Mouse (Mus musculus): ENCODE measurements around the gene Mthfd1l.

Gene Mthfd1l

DNA sequence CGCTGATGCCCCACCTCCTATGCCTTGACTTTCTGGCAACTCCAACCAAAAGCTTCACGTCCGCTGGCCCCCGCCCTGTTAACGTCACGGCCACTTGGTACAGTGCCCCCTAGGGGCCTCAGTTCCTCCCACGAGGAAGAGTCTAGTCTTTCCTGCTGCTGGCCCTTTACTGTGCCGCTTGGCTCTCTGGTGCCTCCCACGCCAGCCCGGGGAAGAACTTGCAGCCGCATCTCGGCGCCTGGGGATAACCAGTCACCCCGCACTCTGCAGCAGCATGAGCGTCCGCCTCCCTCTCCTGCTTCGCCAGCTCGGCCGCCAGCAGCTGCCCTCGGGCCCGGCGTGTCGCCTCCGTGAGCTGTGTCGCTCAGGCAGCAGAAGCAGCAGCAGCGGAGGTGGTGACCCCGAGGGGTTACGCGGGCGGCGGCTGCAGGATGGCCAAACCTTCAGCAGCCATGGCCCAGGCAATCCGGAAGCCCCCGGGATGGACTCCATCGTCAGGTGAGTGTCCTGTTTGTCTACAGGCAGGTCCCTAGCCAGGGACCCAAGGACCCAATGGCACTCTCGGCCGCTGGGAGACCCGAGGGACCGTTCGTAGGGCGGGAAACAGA is at the start of gene Mthfd1l:
TSS of gene Mthfd1l (plus strand) at position 138 of the 608 bp plus-strand sequence.
- DNase-seq, result peak; percentile 93

DNA sequence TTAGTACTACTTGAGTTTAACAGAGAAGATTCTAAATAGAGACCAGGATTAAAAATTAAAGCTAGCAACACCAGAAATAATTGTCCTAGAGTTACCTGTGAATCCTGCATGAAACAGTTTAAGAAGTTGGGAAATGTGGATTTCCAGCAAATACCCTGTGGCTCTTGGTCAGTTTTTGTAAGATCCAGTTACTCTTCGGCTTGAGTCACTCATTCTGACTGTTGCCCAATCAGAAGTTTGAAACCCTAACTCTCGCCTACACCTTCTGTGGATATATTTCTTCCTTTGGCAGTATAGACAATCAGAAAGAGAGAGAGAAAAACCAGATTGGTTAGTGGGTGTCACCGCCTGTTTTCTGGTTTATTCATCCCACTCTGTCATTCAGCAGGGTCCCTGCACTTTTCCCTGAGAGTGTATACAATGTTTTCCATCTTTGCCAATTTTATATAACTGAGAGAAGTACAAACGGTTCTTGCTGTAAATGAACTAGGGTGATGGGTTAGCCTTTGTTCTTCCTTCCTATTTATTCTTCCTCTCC is 44.8 kb upstream of the Mthfd1l start:
- DNase-seq, result no peak

DNA sequence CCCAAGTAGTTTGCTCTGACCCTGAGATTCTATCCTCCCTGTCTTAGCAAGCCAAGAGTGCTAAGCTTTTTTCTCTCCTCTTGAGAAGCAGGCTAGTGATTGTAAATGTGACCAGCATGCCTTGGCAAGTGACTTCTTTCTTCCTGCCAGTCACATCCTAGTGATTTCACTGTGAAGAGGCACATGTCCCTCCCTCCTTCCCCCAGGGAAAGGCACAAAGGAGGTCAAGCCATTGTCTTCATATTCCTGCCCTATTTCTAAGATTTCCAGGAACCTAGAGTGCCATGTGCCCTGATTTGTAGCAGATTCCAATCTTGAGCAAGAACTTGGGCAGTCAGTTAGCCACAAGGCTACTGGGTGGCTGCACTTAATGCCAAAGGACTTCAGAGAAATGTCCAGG is 41.1 kb upstream of the Mthfd1l start:
- no peak for DNase-seq

DNA sequence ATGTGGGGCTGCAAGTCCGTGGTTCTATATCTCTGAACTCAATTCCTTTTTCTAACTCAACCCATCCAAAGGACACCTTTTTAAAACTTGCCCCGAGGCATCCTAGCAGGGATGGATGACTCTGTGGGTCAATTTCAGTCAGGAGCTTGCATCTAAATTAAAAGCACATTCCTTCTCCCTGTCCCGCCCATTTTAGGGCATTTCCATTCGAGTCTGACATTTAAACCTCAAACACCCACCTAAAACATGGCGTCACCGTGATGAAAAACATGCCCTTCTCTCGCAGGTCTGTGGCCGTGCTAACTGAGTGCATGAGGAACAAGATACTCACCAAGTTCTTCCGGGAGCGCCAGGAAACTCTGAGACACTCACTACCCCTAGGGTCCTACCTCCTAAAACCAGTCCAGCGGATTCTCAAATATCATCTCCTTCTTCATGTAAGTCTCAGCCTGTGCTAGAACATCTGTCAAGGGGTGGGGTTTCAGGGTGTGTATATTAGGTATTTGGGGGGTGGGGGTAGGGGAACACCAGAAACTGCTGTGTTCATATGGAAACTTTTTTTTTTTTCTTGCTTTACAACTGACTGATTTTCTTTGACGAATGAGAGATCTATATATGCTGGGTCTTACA is 39.5 kb upstream of the Mthfd1l start:
- DNase-seq, result no peak

DNA sequence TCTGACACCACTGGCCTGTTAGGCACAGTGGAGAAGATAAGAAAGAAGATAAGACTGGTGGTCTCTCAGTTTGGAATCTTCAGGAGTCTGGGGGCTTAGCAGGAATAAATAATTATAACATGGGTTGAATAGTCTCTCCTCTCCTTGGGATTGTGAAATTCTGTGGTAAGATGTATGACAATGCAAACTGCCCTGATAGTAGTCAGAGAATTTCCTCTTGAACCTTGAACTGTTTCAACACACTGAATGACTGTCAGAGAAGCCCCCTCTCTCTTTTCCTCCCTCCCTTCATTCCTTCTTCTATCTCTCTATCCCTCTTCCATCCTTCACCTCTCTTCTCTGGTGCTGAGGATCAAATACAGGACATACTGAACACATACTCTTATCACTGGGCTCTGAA is 36.1 kb upstream of the Mthfd1l start:
- DNase-seq, result no peak

DNA sequence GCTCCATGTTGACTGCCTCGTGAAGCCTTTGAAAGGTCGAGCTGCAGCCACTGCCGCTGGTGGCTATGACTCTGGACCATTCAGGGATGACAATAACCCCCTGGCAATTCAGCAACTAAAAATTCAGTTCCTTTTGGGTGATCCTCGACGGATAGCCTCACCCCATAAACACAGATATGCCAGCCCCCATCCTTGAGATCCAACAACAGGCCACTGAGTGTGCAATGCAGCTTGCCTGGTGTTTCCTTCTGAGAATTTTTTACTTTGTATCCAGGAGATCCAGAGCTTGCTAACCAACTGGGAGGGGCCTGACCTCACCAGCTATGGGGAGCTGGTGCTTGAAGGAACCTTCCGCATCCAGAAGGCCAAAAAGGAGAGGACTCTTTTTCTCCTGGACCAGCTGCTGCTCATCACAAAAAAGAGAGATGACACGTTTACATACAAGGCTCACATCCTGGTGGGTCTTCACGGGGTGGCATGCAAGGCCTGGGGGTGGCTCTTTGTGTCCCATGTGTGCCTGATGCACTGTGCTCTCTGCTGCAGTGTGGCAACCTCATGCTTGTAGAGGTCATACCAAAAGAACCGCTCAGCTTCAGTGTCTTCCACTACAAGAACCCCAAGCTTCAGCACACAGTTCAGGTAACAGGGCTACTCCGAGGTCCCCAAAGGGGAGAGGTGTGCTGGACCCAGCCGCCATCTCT is 32.9 kb upstream of the Mthfd1l start:
- DNase-seq, result no peak

DNA sequence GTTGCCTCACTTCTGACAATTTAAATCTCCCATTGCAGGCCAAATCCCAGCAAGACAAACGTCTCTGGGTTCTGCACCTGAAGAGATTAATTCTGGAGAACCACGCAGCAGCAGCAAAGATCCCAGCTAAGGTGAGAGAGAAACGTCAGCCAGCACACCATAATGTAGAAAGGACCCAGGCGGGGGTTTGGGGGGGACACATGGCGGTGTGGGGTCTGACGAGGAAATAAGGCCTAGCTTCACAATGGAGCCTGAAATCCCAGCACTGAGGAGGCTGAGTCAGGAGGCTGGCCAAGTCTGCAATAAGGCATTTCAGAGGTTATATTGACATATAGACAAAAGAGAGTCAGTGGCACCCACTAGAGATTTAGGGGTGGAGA is 32.3 kb upstream of the Mthfd1l start:
- DNase-seq, result no peak

DNA sequence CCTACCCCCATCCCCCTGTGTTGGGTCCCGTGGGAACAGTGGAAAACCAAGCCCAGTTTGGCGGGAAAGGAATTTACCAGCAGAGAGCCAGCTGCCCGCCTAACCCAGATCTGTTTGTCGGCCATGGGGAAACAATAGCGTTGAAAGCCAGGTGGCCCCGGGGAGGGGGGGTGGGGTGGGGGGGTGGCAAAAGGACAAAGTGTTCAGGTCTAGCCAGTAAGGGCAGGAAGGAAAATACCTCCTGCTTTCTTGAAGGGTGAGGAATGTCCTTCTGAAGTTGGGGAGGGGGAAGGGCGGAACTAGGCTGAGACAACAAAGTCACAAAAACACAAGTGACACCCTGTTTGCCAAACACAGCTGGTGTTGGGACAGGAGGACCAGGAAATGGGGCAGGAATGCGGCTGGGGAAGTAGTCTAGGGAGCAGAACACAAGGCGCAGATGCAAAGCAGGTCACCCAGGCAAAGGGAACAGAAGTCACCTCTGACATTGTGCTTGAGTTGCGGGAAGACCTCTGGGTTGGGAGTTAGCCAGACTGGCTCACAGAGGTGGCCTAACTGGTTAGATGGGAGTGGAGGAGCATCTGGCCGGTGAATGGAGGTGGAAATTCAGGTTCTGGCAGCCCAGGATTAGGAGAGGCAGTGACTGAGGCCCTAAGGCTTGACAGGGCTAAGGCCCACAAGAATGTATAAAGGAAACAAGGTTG is 31.7 kb upstream of the Mthfd1l start:
- peak; percentile 77 for DNase-seq

DNA sequence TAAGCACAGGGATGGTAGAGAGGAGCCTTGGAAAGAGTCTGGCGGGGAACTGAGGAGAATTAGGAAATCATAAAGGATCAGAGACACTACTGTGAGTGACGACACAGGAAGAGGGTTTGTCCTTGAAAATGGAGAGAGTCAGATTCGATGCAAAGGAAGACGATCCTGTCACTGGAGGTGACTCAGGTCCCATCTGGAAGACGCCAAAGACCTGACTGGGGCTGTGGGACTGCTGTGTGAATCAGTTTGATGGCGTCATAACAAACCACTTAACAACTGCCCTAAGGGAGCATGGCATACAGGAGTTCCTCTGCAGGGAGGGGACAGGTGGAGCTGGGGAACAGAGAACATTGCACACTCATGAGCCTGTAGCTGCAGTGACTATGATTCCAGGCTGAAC is 30.6 kb upstream of the Mthfd1l start:
- no peak for DNase-seq

DNA sequence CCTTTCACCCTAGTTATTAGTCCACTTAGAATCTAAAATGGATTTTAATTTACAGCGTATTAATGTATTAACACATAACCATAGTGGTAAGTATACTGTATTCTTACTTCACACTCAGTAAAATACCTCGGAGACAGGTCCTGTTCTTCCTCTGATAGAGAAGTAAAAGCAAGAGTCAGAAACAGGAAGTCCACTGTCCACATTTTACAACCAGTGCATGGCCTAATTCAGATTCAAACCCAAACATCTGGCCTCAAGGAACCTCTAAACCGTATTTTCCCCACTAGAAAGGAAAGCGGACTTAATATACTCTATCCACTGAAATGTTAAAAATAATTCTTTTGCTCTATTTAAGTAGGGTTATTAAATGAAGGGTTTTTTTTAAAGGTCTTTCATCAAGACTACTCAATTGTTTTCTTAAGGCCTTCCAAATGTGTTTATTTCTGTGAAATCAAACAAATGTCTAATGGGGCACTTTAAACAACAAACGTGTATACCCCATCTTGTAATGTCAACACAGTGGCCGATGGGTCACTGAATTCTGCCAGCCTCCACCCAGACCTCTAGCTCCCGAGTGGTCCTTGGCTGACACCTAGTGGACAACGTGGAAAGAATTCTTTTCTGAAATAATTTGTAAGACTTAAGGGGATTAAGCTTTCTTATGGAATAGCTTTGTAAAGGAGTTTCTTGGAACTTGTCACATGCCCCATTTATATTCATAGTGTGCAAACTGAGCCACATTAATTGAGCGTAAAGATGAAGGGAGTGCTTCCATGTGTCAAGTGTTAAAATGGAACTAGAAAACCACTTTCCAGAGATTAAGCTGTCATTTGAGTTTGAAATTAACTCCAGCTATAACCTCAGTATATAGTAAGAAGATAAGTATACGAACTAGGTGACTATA is 29.2 kb upstream of the Mthfd1l start:
- peak; percentile 74 for DNase-seq

DNA sequence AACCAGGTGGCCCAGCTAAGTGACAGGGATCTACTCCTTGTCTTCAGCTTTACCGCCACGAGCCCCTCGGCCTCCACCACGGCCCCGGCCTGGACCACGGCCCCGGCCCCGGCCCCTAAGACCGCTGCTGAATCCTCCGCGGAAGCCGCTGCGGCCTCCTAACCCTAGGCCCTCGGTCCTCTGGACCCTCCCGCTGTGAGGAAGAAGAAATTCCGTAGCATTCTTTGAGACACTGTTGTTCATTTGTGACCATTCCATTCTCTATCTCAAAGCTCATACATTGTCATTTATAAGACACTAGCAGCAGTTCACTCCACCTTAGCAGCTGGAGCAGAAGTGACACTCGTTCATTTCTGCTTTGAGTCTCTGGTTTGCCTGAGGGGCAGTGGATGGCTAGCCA is 26.0 kb upstream of the Mthfd1l start:
- DNase-seq, result no peak

DNA sequence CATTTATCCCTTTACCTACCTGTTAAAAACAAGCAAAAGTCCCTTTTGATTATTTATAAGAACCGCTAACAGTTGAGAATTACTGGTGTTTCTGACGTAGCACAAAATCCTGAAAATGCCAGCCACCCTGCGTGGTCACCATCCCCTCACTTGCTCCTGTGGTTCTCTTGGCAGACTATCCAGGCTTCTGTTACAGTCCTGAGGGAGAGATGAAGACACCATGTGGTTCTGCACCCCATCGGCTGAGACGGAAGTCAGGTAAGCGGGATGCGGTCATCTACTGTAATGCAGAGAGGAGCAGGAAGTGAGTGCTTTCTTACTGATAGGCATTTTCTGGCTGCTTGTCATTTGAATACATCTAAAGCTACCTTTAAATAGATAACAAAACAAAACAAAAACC is 25.6 kb upstream of the Mthfd1l start:
- DNase-seq, result no peak

DNA sequence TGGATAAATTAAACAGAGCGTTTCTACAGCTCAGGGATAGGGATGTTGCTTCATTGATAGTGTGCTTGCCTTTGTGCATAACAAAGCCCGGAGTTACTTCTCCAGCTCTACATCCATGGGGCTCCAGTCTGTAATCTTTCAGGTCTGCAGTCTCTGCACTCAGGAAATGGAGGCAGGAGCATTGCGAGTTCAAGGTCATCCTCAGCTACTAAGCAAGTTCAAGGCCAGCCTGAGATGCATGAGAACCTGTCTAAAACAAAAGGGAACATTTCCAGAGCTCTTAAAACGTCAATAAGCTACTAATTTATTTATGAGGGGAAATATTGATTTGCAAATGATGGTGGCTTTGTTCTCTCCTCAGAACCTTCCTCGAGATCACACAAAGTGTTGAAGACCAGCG is 23.6 kb upstream of the Mthfd1l start:
- DNase-seq, result no peak

DNA sequence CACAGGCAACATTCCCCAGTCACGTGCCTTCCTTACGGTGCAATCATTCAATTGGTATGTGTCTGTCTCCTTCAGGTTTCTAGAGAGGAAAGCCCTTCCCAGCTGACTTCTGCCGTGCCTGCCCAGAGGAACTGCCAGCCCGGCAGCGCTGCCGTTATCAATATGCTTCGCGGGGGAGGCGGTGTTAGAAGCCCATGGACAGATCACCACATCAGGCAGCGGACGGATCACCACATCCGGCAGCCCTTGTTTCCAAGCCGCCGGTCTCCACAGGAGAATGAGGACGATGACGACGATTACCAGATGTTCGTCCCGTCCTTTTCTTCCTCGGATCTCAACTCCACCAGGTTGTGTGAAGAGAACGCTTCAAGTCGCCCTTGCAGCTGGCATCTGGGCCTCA is 16.4 kb upstream of the Mthfd1l start:
- no peak for DNase-seq

DNA sequence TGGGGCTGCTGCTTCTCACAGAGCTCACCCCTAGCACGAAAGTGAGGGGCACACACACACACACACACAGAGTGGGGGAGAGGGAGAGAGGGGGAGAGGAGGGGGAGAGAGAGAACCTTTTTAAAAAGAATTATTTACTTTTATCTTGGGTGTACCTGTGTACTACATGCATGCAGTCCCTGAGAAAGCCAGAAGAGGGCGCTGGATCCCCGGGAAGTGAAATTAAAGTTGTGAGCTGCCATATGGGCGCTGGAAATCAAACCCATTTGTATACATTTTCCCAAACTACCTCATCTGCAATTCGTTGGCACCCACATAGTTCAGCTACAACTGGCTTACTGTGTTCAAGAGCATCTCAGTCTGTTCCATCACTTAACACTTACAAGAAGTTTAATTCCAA is 14.3 kb upstream of the Mthfd1l start:
- no peak for DNase-seq

DNA sequence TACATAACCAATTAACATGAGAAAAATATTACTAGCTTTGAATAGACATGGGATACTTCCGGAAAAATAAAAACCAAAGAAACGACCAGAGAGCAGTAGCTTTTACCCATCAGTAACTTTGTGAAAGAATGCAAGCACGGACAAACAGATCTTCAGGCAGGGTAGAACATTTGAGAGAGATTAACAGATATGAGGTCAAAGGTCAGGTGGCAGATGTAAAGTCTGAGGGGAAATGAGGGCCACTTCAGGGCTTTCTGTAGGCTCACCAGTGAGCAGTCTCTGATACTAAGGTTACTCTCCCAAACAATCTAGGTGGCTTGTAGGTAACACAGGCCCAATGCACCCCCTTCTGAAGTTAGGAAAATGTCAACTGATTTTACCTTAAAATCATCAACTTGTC is 3.9 kb upstream of the Mthfd1l start:
- no peak for DNase-seq

DNA sequence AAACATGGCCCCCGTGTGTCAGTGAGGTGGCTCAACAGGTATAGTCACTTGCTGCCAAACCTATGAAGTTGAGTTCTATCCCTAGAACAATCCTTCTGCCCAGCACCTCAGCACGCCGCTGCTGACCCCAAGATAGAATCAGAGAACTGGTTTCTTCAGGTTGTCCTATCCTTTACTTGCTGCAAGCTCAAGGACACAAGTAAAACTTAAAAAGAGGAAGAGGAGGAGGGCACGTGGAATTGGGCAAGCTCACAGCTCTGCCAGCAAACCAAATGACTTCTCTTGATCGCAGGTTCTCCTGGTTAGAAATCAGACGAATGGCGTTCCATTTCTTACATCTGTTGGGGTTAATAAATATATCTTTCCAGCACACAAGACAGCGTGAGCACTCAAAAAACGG is 681 bp upstream of the Mthfd1l start:
- DNase-seq, result no peak

DNA sequence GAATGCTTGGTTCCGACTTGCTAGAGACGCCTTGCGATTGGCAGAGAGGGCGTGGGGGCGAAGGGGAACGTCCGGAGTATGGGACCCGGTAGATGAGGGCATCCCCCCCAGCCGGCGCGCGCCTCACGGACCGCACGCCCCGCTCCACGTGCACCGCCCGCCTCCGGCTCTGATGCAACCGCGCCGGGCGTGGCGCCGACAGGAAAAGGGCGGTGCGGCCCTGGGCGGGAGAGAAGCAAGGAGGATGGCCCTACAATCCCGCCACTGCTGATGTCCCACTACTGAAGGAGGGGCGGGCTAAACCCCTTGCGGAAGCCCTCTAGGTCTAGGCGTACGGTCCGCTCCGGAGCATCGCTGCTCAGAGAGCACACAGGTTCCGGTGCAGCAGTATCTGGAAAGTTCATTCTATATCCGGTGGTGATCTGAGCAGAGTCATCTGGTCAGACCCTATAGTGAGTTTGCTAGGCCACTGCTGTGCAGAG is 712 bp downstream of the Mthfd1l start:
- peak; percentile 92 for DNase-seq

DNA sequence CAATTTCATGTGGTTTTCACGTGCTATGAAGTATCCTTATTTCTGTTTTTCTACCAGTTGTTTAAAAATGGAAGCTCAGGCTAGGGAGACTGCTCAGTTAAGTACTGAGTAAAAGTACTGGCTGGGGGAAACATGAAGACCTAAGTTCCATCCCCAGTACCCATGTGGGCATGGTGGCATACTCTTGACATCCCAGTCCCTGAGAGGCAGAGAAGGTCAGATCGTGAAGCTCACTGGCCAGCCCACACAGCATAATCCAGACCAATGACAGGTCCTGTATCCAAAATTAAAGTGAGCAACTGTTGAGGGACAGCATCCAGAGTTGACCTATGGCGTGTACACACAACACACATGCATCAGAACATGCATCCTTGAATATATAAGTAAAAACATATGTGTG is 1.5 kb downstream of the Mthfd1l start:
- DNase-seq, result no peak

DNA sequence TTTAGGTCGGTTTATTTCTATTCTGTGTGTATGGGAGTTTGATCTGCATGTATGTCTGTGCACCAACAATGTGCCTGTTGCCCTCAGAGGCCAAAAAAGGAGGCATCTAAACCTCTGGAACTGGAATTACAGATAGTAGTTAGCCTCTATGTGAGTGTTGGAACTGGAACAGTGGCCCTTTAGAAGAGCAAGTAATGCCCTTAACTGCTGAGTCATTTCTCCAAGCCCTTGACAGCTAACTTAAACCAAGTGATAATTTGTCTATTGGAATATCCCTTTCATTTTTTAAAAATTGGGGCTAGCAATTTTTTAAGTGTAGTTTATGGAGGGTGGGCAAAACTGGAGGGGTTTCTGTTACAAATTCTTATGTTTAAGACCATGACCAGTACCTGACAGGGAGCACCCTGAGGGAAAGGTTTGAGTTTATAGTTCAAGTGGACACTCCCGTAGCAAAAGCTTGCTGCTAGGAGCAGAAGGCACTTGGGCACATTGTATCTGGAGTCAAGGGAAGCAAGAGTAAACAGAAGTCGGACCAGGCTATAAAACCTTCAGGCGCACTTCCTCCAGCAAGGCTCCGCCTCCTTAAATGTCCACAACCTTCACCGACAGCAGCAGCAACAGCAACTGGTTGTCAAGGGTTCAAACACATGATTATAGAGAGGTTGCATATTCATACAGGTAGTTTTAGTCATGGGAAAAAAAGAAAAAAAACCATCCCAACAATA is 3.1 kb downstream of the Mthfd1l start:
- peak; percentile 26 for DNase-seq

DNA sequence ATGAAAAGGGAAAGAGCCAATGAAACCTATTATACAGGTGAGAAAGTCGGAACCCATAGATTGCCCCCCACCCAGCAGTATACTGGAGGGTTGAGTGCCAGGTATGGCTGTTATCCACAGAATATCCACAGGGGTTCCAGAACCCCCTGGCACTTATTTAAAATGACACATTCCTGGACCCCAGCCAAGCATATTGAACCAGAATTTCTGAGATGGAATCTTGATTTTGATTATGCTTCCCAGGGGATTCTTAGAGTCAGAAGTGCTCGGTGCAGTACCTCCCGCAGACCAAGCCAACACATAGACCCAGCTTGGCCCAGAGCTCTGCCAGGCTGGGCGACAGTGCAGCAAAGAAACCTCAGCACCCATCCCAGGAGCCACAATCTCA is 3.7 kb downstream of the Mthfd1l start:
- no peak for DNase-seq

DNA sequence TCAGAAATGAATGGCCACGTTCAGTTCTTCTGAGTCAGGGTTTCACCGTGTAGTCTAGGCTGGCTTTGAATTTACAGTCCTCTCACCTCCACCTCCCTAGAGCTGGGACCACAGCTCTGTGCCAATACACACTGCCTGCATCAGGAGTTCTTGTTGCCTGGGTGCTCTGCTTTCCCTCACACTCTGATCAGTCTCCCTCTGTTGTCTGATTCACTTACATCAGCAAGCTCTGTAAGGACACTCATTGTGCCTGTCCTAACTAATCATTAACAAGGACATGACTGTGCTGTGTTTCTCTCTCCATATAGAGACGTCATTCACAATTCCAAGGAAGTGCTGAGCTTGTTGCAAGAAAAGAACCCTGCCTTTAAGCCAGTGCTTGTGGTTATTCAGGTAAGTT is 5.4 kb downstream of the Mthfd1l start:
- no peak for DNase-seq
